Mouse (Mus musculus) cerebellum, adult 2 months (tissue): Measurements from ENCODE around the gene Fcgrt.

Source experiments
- CTCF ChIP-seq: fragments of 200-500 bp; IDR thresholded peaks from 2 replicates; pipeline ENCODE4 v1.5.1; 2011; ENCODE audit warnings: low read depth, mild to moderate bottlenecking, control low read depth, low read length, moderate library complexity, borderline replicate concordance; ENCODE audit not compliant: insufficient read depth
- POLR2A ChIP-seq: fragments of 200-500 bp; IDR thresholded peaks from 2 replicates; pipeline ENCODE4 v1.6.1; 2011; ENCODE audit warnings: low read length, control low read depth, borderline replicate concordance; ENCODE audit not compliant: insufficient read depth

GRCm38 (mm10) chr7:45107052-45107645, 3.5 kb upstream of the Fcgrt start:
- no peak for TF ChIP-seq CTCF
- no peak for TF ChIP-seq POLR2A
